Mouse (Mus musculus): ENCODE data around the gene Tgfbi. TPM values are rescaled to one million over a fixed set of nuclear protein-coding genes. Genes with fewer than 3 reads are reported as not detected.

Gene Tgfbi
- 321 and 326 TPM in 2 replicates for total RNA-seq (2015)
- 505 and 532 TPM in 2 replicates for total RNA-seq (2017)

DNA sequence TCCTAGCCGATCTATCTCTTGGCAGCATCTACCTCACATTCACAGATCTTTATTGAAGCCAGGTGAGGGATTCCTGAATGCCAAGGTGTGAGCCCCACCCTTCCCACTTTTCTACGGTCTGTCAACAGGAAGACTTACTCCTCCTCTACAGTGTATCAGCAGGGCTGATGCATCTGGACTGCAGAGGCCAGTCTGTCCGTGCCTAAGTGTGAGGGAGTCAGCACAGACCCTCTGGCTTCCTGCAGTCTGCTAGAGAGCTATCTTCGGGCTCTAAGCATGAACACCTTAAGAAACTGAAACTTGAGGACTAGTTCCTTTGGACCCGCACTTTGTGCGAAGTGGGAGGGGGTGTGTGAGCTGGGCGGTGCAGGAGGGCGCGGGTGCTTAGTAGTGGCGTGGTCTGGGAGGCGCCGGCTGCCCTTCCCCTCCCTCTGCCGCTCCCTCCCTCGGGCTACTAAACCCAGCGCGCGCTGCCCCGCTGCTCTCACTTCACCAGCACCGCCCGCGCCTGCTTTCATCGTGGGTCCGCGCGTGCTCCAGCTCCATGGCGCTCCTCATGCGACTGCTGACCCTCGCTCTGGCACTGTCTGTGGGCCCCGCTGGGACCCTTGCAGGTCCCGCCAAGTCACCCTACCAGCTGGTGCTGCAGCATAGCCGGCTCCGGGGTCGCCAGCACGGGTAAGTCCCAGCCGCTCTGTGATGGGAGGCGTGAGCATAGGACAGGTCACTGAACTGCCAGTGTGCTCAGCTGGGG is at the start of gene Tgfbi:
Tgfbi (plus strand) TSS at position 421 of the 754 bp plus-strand sequence.
- ATAC-seq (ENCODE audit: poor library complexity, severe bottlenecking), result peak; percentile 68

DNA sequence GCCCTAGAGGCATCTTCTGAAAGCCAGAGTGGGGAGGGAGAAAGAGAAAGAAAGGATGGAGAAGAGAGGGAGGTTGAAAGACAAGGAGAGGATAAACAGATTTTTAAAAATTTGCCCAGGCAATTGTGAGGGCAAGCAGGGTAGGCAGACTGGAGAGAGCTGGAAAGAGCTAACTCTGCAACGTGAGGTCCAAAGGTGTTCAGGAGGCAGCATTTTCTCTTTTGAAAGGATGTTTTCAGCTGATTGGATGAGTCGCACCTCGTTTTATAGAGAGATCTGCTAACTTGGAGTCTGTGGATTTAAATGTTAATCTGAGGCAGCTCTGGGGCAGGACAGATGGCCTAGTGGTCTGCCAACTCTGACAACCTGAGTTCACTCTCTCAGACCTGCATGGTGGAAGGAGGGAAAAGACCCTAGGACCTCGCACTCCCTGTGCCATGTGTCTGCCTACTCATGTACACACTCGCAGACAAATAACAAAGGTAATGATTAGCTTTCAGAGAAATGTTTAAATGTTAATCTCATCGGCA is 49.4 kb upstream of the Tgfbi start:
- ATAC-seq (ENCODE audit: poor library complexity, severe bottlenecking), result no peak

DNA sequence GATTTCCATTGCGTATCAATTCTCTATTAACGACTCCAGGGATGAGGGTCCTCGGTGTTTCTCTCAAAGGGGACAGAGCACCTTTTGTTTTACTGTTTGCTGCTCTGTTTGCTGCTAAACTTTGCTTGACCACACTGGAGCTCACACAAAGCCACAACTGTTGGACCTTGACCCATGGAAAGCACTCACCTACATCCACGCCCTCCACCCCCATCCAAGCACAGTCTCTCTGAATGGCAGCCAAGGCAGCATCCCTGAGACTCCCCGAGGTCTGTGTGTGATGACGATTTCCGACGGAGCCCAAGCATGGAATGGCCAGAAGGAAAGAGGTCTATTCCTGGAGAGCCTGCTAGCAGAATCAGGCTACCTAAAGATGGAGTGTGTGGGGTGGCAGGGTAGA is 48.2 kb upstream of the Tgfbi start:
- ATAC-seq (ENCODE audit: poor library complexity, severe bottlenecking), result no peak

GRCm38 (mm10) chr13:56563075-56563474 is 46.2 kb upstream of the Tgfbi start:
- peak; percentile 47; the same call in 1 of the 2 replicates for ATAC-seq (ENCODE audit: poor library complexity, severe bottlenecking)

GRCm38 (mm10) chr13:56566336-56566735 is 43.0 kb upstream of the Tgfbi start:
- no peak for ATAC-seq (ENCODE audit: poor library complexity, severe bottlenecking)

GRCm38 (mm10) chr13:56571645-56572044 is 37.7 kb upstream of the Tgfbi start:
- no peak for ATAC-seq (ENCODE audit: poor library complexity, severe bottlenecking)

- ATAC-seq (ENCODE audit: poor library complexity, severe bottlenecking), result no peak
Observed at GRCm38 (mm10) chr13:56575074-56575473, 34.2 kb upstream of the Tgfbi start.

DNA sequence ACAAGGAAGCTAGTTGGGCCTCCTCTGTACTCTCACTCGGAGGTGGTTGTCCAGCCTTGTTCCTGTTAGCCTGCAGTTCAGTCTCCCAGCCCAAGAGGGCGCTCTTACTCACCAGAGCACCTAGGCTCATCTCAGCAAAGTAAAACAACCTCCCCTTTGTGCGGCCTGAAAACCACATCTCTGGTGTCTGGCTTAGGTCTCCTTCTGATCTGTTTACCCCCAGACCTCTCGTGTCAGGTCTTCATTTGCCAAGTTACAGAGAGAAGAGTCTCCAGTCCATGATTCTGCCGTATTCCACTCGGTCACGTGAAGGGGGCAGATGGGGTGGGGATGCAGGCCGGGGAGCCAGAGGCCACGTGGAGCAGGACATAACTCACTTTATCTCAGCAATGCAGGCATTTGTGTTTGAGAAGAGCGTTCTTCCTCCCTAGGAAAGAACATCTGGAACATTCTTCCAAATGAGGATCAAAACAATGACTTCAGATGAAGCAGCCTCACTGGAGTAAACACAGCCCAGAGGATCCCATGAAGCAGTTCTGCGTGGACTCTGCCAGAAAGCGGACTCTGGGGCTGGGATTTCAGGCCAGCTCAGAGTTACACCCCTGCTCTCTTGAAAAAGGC is 33.5 kb upstream of the Tgfbi start:
- peak; percentile 98 for ATAC-seq (ENCODE audit: poor library complexity, severe bottlenecking)

DNA sequence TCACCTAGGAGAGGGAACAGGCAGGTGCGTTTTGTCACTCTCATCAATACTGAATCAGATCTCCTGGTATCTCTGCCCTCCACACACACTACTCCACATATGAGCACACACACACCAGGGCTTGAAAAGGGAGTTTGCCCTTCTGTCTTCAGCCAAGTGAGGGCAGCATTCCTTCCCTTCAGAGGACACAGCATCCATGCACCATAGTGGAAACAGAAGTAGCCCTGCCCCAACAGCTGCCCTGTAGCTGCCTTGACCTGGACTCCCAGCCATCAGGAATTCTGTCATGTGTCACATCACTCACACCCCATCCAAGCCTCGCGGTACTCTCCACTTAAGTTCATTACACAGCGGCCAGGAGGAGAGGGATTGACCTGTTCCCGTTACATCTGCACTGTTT is 31.2 kb upstream of the Tgfbi start:
- ATAC-seq (ENCODE audit: poor library complexity, severe bottlenecking), result 0 out of 2 replicates have a peak, but pooled peaks have one; percentile 20

DNA sequence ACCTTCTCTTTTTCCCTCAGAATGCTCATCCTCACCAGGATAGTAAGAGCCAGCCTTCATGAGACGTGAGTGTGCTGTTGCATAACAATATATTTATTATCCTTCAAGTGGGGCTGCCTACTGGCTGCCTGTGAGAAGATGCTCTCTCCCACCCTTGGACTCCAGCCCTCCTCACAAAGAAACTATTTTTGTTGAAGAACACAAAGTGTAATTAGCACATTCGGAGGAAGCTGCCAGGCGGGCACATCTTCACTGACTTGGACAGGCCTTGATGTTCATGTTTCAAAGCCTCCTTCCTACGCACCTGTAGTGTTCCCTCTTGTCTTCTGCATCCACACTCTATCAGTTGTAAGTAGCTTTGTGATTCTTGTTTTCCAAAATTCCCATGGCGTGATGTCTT is 28.9 kb upstream of the Tgfbi start:
- no peak for ATAC-seq (ENCODE audit: poor library complexity, severe bottlenecking)

- no peak for ATAC-seq (ENCODE audit: poor library complexity, severe bottlenecking)
Observed at GRCm38 (mm10) chr13:56581512-56581911, 27.8 kb upstream of the Tgfbi start.

- peak; percentile 45 for ATAC-seq (ENCODE audit: poor library complexity, severe bottlenecking)
Observed at GRCm38 (mm10) chr13:56581961-56582434, 27.3 kb upstream of the Tgfbi start.

DNA sequence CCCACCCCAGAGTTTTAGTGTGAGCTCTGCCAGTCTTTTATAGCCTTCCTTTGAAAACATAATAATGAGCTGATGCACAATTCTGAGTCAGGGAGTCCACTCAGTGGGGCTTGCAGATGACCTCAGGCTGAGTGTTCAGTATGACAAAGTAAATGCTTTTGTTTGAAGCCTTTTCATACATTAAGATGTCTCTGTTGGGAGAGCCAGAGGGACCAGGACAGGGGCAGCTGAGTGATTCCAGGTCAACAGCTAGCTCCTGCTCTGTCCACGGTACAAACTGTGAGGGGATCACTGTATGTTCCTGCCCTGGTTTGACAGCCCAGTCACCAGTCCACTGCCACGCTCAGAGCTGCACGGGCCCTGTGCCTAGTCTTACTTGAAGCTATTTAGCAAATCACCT is 26.6 kb upstream of the Tgfbi start:
- ATAC-seq (ENCODE audit: poor library complexity, severe bottlenecking), result no peak

- ATAC-seq (ENCODE audit: poor library complexity, severe bottlenecking), result no peak
Observed at GRCm38 (mm10) chr13:56586046-56586445, 23.3 kb upstream of the Tgfbi start.

- ATAC-seq (ENCODE audit: poor library complexity, severe bottlenecking), result no peak
Observed at GRCm38 (mm10) chr13:56588454-56589117, 20.7 kb upstream of the Tgfbi start.

DNA sequence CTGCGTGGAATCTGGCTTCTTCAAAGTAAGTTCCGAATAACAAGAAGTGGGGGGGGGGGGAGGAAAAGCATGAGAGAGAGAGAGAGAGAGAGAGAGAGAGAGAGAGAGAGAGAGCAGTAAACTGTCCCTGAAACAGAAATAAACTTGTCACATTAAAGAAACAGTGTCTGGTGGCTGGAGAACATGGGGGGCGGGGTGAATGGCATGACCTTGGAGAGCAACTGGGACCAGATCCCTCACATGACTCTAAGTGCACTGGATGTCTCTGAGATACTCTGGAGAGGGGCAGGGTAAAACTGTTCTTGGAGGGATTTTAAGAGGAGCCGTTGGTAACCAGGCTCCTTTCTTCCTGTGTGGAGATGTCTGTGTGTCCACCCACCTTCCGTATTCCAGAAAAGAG is 19.1 kb upstream of the Tgfbi start:
- no peak for ATAC-seq (ENCODE audit: poor library complexity, severe bottlenecking)

GRCm38 (mm10) chr13:56591191-56591590 is 18.1 kb upstream of the Tgfbi start:
- no peak for ATAC-seq (ENCODE audit: poor library complexity, severe bottlenecking)

GRCm38 (mm10) chr13:56591939-56592338 is 17.4 kb upstream of the Tgfbi start:
- peak; percentile 65 for ATAC-seq (ENCODE audit: poor library complexity, severe bottlenecking)

GRCm38 (mm10) chr13:56593196-56593595 is 16.1 kb upstream of the Tgfbi start:
- ATAC-seq (ENCODE audit: poor library complexity, severe bottlenecking), result peak; percentile 83

DNA sequence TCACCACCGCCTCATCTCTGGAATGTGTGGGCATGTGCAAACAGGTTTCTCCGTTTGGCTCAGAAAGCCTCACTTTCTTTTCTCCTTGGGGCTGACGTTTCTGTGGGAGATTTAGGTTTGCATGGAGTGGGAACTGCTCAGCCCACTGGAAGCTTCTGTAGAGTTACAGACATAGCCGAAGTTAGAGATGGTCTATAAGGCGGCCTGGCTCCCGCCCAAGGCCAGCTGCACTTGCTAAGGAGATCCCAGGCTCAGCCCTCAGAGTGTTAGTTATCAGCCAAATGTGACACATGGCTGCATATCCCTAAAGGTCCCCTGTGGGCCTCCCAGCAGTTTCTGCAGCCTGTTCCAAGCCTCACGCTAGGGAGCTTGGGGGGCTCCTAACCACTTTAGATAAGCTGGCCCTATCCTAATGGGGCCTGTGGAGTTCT is 15.3 kb upstream of the Tgfbi start:
- ATAC-seq (ENCODE audit: poor library complexity, severe bottlenecking), result no peak

GRCm38 (mm10) chr13:56595246-56595645 is 14.1 kb upstream of the Tgfbi start:
- no peak for ATAC-seq (ENCODE audit: poor library complexity, severe bottlenecking)
